Mouse (Mus musculus) left cerebral cortex, postnatal 36 days (tissue): ENCODE results near the gene Ntrk3. TPM values are rescaled to one million over a fixed set of nuclear protein-coding genes. Genes with fewer than 3 reads are reported as not detected.

ENCODE experiments used
- DNase-seq, 2 experiments: peaks; one replicate each; pipeline ENCODE4 v3.0.0; 2021 to 2022; ENCODE audit warnings: low spot score in 2 of 2, mixed read lengths in 1 of 2
- intact Hi-C: fragments of 180-260 bp; cut with DNase I; formaldehyde crosslinking; loops from one replicate; pipeline ENCODE4 v1.15.1; 2025
- total RNA-seq, 2 experiments: library from RNA; stranded (reverse); gene quantifications; 2 replicates each; pipeline ENCODE4 v1.2.3; 2021

Ntrk3 gene
- total RNA-seq, 2 experiments from 2014 or later = 138 to 174 TPM

GRCm38 (mm10) chr7:78179996-78180665, 557.7 kb downstream of the Ntrk3 start:
- DNase-seq = no peak
- intact Hi-C loops = no loop called here

GRCm38 (mm10) chr7:78172267-78172955, 565.4 kb downstream of the Ntrk3 start:
- intact Hi-C loops = no loop called here
- no peak for DNase-seq

- DNase-seq = no peak
- intact Hi-C loops = no loop called here
Observed at GRCm38 (mm10) chr7:78165466-78165865, 572.3 kb downstream of the Ntrk3 start.

- no peak for DNase-seq
- intact Hi-C loops = no loop called here
Observed at GRCm38 (mm10) chr7:78157946-78158345, 579.9 kb downstream of the Ntrk3 start.

- intact Hi-C loops = no loop called here
- no peak for DNase-seq
Observed at GRCm38 (mm10) chr7:78145251-78145650, 592.6 kb downstream of the Ntrk3 start.

GRCm38 (mm10) chr7:78144849-78145248, 593.0 kb downstream of the Ntrk3 start:
- intact Hi-C loops = no loop called here
- DNase-seq = no peak

- intact Hi-C loops = no loop called here
- no peak for DNase-seq
Observed at GRCm38 (mm10) chr7:78129966-78130365, 607.8 kb downstream of the Ntrk3 start.

Other genes with a start within 250 kb of the Ntrk3 start
- 10 to 100 TPM; 38.6 to 38.8 TPM for gene Mrps11, start 45.1 kb upstream of the Ntrk3 start, total RNA-seq
- 10 to 100 TPM; 32.0 to 38.1 TPM for gene Mrpl46, start 45.5 kb upstream of the Ntrk3 start, total RNA-seq
- gene Det1, start 109.3 kb upstream of the Ntrk3 start, total RNA-seq = 1 to 10 TPM; 6.0 to 6.4 TPM
- gene Aen, start 157.8 kb upstream of the Ntrk3 start, total RNA-seq = 10 to 100 TPM; 20.2 to 24.0 TPM
- 1 to 10 TPM; 1.2 TPM for gene Isg20, start 175.4 kb upstream of the Ntrk3 start, total RNA-seq